Mouse (Mus musculus): ENCODE measurements around the gene Trdmt1.

The Trdmt1 gene

DNA sequence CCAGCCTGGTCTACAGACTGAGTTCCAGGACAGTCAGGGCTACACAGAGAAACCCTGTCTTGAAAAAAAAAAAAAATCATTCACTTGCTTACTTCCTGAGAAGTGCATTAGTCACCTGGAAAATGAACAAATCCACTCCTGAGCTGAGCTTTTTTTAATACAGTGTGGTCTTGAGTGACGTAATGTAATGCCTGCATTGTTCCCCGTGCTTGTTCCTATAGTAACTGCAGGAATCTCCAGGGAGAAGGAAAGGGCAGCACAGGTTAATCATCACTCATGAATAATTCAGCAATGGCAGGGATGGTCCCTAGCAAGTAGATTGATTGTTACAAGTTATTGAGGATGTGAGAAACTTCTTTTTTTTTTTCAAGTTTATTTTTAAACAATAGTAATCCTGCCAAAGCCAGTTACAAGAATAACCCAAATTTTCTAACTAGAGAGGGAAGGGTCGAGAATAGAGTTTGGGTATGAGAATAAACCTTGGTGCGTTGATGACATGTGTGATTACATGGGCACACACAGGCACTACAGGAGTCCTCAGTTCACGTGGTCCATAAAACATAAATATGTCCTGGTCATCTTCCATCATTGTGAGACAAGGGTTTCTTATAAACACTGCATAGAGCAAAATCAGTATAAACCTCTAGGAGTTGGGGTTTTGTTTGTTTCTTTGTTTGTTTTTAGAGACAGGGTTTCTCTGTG lies 44.0 kb downstream of the Trdmt1 start:
- in situ Hi-C loops (cut with MboI, MseI), result loop anchor here (5.0 kb wide), 1 partner anchor 37 kb away; no protein-coding TSS in a partner anchor

DNA sequence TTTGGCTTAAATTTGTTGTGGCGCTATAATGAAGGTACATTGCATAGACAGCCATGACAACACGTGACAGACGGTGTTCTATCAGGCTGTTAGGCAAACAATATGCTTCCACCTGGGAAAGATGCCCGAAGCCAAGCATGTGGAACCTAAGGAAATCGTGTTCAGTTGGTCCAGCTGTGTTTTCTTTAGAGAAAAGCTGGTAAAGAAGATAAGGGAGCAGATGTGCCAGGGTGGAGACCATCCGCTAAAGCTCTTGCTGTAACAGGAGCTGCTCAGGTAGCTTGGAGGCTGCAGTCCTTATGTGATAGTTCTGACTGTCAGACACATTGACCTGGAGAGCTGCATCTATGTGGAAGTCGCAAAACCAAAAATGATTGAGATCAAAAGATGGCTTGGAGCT lies 45.3 kb downstream of the Trdmt1 start:
- in situ Hi-C loops (cut with MboI, MseI), result no loop called here

DNA sequence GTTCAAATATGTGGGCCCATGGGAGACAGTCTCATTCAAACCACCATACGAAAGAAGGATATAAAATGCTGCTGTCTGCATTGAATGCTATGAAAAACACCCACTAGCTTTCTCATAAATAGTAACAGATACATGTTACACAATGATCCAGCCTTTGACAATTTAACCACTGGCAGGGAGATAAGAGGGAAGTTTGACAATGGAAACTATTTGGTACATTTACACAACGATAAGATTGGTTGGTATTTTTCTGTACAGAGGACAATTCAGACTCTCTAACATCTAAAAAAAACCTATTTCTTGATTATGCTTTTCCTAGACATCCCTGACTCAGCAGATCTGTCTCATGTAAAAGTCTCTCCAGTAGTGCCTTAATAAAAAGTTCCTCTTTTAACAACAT lies 48.4 kb downstream of the Trdmt1 start:
- in situ Hi-C loops (cut with MboI, MseI), result no loop called here

DNA sequence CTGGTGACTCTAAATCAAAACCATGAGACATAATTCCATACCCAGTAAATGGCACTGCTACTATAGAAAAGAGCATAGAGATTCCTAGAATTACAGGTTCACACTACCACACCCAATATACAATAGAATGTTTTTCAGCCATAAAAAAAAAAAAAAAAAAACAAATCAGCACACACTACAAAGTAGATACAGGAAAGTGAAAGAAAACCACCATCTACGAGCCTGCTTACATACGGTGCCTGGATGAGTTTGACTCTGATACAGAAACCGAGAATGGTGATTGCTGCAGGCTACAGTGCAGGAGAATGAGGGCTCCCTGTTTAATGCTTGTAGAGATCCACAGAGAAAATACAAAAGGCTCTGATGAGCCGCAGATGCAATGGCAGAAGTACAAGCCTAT lies 51.5 kb downstream of the Trdmt1 start:
- in situ Hi-C loops (cut with MboI, MseI), result loop anchor here (5.0 kb wide), 1 partner anchor 76 kb away; no protein-coding TSS in a partner anchor

- in situ Hi-C loops (cut with MboI, MseI), result loop anchor here (5.0 kb wide), 1 partner anchor 74 kb away; no protein-coding TSS in a partner anchor
Measured at GRCm38 (mm10) chr2:13491734-13492133, 52.7 kb downstream of the Trdmt1 start, which contains the start of gene Cubn. TSS of gene Cubn (minus strand) at chr2:13491813.

GRCm38 (mm10) chr2:13490480-13490879 lies 54.0 kb downstream of the Trdmt1 start:
- in situ Hi-C loops (cut with MboI, MseI), result loop anchor here (5.0 kb wide), 1 partner anchor 73 kb away; no protein-coding TSS in a partner anchor

GRCm38 (mm10) chr2:13486470-13486869 lies 58.0 kb downstream of the Trdmt1 start:
- in situ Hi-C loops (cut with MboI, MseI), result no loop called here

GRCm38 (mm10) chr2:13484566-13484965 lies 59.9 kb downstream of the Trdmt1 start:
- in situ Hi-C loops (cut with MboI, MseI), result no loop called here

DNA sequence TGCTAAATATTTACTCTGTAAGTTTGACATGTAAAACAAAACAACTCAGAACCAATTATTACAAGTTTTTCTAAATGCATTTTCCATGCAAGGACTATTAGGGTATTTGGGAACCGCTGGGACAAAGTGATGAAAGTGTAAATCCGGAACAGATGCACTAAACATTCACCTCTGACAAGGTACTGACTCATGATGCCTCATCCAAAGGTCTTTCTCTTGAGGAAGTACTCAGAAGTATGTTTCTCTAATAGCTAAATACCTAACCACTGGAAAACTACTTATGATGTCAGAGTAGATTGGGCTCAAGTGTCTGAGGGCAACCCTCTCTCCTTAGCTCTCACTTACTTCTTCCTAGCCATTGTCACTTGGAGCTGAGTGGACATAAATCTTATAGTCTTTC lies 63.7 kb downstream of the Trdmt1 start:
- in situ Hi-C loops (cut with MboI, MseI), result no loop called here

GRCm38 (mm10) chr2:13479165-13479564 lies 65.3 kb downstream of the Trdmt1 start:
- in situ Hi-C loops (cut with MboI, MseI), result loop anchor here (10.0 kb wide), 1 partner anchor 656 kb away; no protein-coding TSS in a partner anchor

DNA sequence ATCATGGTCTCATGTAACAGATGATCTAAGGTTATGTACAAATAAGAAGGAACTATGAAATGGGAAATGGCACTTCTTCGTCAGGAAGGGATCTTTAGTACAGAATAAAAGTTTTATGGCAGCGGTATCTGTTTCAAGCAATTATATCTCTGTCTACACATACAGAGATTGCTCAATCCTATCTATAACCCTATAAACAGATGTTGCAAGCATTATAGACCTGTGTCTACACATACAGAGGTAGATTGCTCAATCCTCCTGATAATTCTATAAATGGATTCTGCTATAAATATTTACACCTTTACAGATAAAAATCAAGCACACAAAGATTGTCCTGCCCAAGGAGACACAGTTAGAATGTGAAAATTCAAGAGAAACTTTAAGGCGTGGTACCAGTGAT lies 74.4 kb downstream of the Trdmt1 start:
- in situ Hi-C loops (cut with MboI, MseI), result loop anchor here (10.0 kb wide), 1 partner anchor 665 kb away; no protein-coding TSS in a partner anchor

DNA sequence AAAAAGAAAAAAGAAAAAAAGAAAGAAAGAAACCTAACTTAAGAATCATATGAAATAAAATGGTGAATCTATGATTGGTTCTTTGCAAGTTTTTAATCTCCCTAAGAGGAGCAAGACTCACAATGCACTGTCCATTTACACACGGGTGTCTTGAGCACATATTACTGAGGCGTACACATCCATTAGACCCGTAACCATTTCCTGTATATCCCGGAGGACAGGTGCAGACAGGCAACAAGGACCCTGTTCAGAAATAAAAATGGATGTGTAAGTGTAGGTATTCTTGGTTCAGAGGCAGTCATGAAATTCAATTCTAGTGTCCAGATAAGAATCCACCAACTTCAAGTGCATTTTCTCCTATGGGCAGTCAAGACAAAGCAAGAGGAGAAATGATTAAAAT lies 74.8 kb downstream of the Trdmt1 start:
- in situ Hi-C loops (cut with MboI, MseI), result loop anchor here (10.0 kb wide), 1 partner anchor 665 kb away; no protein-coding TSS in a partner anchor

- in situ Hi-C loops (cut with MboI, MseI), result no loop called here
Measured at GRCm38 (mm10) chr2:13466685-13467084, 77.8 kb downstream of the Trdmt1 start.

Measured in T-helper 1 cell (primary cell).